Mouse (Mus musculus) midbrain, embryonic 10.5 days (tissue): ENCODE data around the gene Slc39a9. TPM values are rescaled to one million over a fixed set of nuclear protein-coding genes. Genes with fewer than 3 reads are reported as not detected.

Experiments
- polyA plus RNA-seq: library from polyadenylated mRNA; unstranded; fragments of >200 nt; fragmentation: Nextera tagmentation; extraction: Ambion mirVana; gene quantifications from 2 replicates; pipeline ENCODE4 v1.2.1, GENCODE M21; 2016

The Slc39a9 gene
- polyA plus RNA-seq, 1 experiment from 2014 or later = 26.3 TPM

Other genes with a start within 250 kb of the Slc39a9 start
- 10.9 and 17.1 TPM in 2 replicates for gene Dcaf5, start 207.3 kb upstream of the Slc39a9 start, polyA plus RNA-seq
- gene Exd2, start 180.8 kb upstream of the Slc39a9 start, polyA plus RNA-seq = 39.0 and 44.1 TPM in 2 replicates
- gene Galnt16, start 125.6 kb upstream of the Slc39a9 start, polyA plus RNA-seq = 28.4 and 31.6 TPM in 2 replicates
- gene Erh, start 458 bp downstream of the Slc39a9 start, polyA plus RNA-seq = 513 and 531 TPM in 2 replicates
- 0.83 and 2.4 TPM in 2 replicates for gene Plekhd1, start 48.7 kb downstream of the Slc39a9 start, polyA plus RNA-seq
- gene Ccdc177, start 116.8 kb downstream of the Slc39a9 start, polyA plus RNA-seq = 2.0 and 2.2 TPM in 2 replicates
- gene Susd6, start 146.6 kb downstream of the Slc39a9 start, polyA plus RNA-seq = 13.9 and 16.6 TPM in 2 replicates